Mouse (Mus musculus) forebrain, embryonic 14.5 days (tissue): Measurements from ENCODE around the gene Slc7a8. TPM values are rescaled to one million over a fixed set of nuclear protein-coding genes. Genes with fewer than 3 reads are reported as not detected.

ENCODE experiments used
- polyA plus RNA-seq: library from polyadenylated mRNA; unstranded; fragments of >200 nt; fragmentation: Nextera tagmentation; extraction: Ambion mirVana; gene quantifications from 2 replicates; pipeline ENCODE4 v1.2.1, GENCODE M21; 2014

Gene Slc7a8
- polyA plus RNA-seq, 1 experiment from 2014 or later: 6.9 TPM

Other genes with a start within 250 kb of the Slc7a8 start
- 24.9 and 27.3 TPM in 2 replicates for gene Haus4, start 227.3 kb downstream of the Slc7a8 start, polyA plus RNA-seq
- 3.4 and 4.0 TPM in 2 replicates for gene Ajuba, start 204.4 kb downstream of the Slc7a8 start, polyA plus RNA-seq
- gene 4931414P19Rik, start 176.0 kb downstream of the Slc7a8 start, polyA plus RNA-seq: 6.3 and 8.7 TPM in 2 replicates
- 506 and 542 TPM in 2 replicates for gene Psmb5, start 163.9 kb downstream of the Slc7a8 start, polyA plus RNA-seq
- gene Psmb11, start 160.5 kb downstream of the Slc7a8 start, polyA plus RNA-seq: not detected in 2 replicates
- not detected in 2 replicates for gene Gm17606, start 141.0 kb downstream of the Slc7a8 start, polyA plus RNA-seq
- 4.8 and 5.7 TPM in 2 replicates for gene Cdh24, start 140.6 kb downstream of the Slc7a8 start, polyA plus RNA-seq
- gene 1700123O20Rik, start 95.7 kb downstream of the Slc7a8 start, polyA plus RNA-seq: 89.3 and 91.5 TPM in 2 replicates
- 121 and 140 TPM in 2 replicates for gene Acin1, start 95.0 kb downstream of the Slc7a8 start, polyA plus RNA-seq
- 0.14 and 0.15 TPM in 2 replicates for gene Gm29776, start 83.1 kb downstream of the Slc7a8 start, polyA plus RNA-seq
- not detected in 2 replicates for gene Cebpe, start 69.8 kb downstream of the Slc7a8 start, polyA plus RNA-seq
- gene Rnf212b, start 32.2 kb upstream of the Slc7a8 start, polyA plus RNA-seq: not detected in 2 replicates
- gene Homez, start 89.0 kb upstream of the Slc7a8 start, polyA plus RNA-seq: 9.3 and 11.7 TPM in 2 replicates
- 2.5 TPM in 2 replicates for gene Ppp1r3e, start 95.6 kb upstream of the Slc7a8 start, polyA plus RNA-seq
- gene Bcl2l2, start 101.4 kb upstream of the Slc7a8 start, polyA plus RNA-seq: 4.0 and 4.4 TPM in 2 replicates
- not detected in 2 replicates for gene Gm20521, start 101.5 kb upstream of the Slc7a8 start, polyA plus RNA-seq
- gene Pabpn1, start 110.6 kb upstream of the Slc7a8 start, polyA plus RNA-seq: 133 and 140 TPM in 2 replicates
- 76.1 and 82.9 TPM in 2 replicates for gene Slc22a17, start 131.2 kb upstream of the Slc7a8 start, polyA plus RNA-seq
- gene Efs, start 144.2 kb upstream of the Slc7a8 start, polyA plus RNA-seq: 26.9 and 27.7 TPM in 2 replicates
- 0.38 and 0.48 TPM in 2 replicates for gene Il25, start 150.7 kb upstream of the Slc7a8 start, polyA plus RNA-seq
- 2.8 and 3.5 TPM in 2 replicates for gene Cmtm5, start 154.3 kb upstream of the Slc7a8 start, polyA plus RNA-seq
- gene Myh6, start 185.0 kb upstream of the Slc7a8 start, polyA plus RNA-seq: 0.91 and 1.2 TPM in 2 replicates
- gene Gm17428, start 195.0 kb upstream of the Slc7a8 start, polyA plus RNA-seq: not detected in 2 replicates
- gene Myh7, start 212.7 kb upstream of the Slc7a8 start, polyA plus RNA-seq: 5.4 and 6.5 TPM in 2 replicates
- 64.1 and 72.0 TPM in 2 replicates for gene Ngdn, start 233.5 kb upstream of the Slc7a8 start, polyA plus RNA-seq